Mouse (Mus musculus): Measurements from ENCODE around the gene Acot8. TPM values are rescaled to one million over a fixed set of nuclear protein-coding genes. Genes with fewer than 3 reads are reported as not detected.

Acot8 gene
- total RNA-seq (2022), result 10 to 100 TPM in 1 of 4 experiments, 1 to 10 TPM in 3; 8.1 to 10.9 (median 8.4) TPM

GRCm38 (mm10) chr2:164804533-164805331 is at the start of gene Acot8, which contains the start of gene Zswim3:
Acot8 (minus strand) TSS chr2:164804882.
Zswim3 (plus strand) TSS chr2:164805098.
- peak; percentile 97 for DNase-seq (ENCODE audit: low spot score in 2 of 2)

- no peak for DNase-seq (ENCODE audit: low spot score in 2 of 2)
These were observed 45.4 kb upstream of the Acot8 start for GRCm38 (mm10) chr2:164850061-164850460.

DNA sequence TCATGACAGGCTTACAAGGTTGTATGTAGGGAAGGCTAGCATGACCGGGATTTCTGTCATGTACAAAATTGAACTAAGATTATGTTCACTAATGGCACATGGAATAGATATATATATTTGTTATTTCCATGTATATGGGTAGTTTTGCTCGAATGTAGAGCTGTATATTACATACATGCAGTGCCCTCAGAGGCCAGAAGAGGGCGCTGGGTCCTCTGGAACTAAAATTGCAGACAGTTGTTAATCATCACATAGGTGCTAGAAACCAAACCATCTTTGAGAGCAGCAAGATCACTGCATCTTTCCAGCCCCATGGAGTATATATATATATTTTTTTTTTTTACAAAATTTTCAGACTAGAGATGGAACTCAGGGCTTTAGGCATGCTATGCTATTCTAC is 41.1 kb upstream of the Acot8 start:
- no peak for DNase-seq (ENCODE audit: low spot score in 2 of 2)

- DNase-seq (ENCODE audit: low spot score in 2 of 2), result no peak
These were observed 30.5 kb upstream of the Acot8 start for GRCm38 (mm10) chr2:164835164-164835563.

DNA sequence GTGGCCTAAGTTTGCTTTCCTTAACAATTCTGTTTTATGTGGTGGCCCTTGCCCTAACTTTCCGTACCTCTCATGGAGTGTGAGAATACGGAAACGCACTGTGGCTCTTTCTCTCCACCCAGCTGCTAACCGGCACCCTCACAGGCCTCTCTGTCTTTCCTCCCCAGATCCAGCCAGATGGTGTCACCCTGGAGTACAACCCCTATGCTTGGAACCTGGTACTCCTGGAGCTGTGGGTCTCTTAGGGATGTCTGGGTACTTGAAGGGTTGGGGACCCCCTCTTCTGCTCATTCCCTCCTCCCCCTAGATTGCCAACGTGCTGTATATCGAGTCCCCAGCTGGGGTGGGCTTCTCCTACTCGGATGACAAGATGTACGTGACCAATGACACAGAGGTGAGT is 29.8 kb upstream of the Acot8 start:
- no peak for DNase-seq (ENCODE audit: low spot score in 2 of 2)

GRCm38 (mm10) chr2:164833314-164833959 is 28.8 kb upstream of the Acot8 start, which contains the start of gene Neurl2:
Neurl2 (minus strand) TSS chr2:164833456.
- DNase-seq (ENCODE audit: low spot score in 2 of 2), result peak; percentile 90

- peak; percentile 60 to 76 for DNase-seq (ENCODE audit: low spot score in 2 of 2)
These were observed 28.1 kb upstream of the Acot8 start, which contains the start of gene Ctsa for GRCm38 (mm10) chr2:164832748-164833301. Ctsa (plus strand) TSS chr2:164832873.

- no peak for DNase-seq (ENCODE audit: low spot score in 2 of 2)
These were observed 27.5 kb upstream of the Acot8 start for GRCm38 (mm10) chr2:164832032-164832747.

GRCm38 (mm10) chr2:164831029-164831428 is 26.3 kb upstream of the Acot8 start:
- no peak for DNase-seq (ENCODE audit: low spot score in 2 of 2)

DNA sequence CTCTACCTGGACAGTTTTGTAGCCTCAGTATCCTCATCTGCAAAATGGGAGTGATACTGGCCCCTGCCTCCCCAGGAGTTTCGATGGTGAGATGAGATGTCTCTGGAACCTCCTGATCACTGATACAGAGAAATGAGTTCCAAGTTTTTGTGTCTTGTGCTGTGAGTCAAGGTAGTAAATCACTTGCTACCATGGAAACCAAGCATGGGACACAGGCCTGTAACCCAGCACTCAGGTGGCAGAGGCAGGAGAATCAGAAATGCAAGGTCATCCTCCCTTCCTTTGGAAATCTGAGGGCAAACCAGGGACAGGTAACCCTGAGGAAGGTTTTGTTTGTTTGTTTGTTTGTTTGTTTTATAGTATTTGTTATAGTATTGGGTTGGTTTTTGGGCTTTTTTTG is 24.4 kb upstream of the Acot8 start:
- DNase-seq (ENCODE audit: low spot score in 2 of 2), result no peak

GRCm38 (mm10) chr2:164828437-164828836 is 23.8 kb upstream of the Acot8 start, which contains the start of gene Spata25:
Spata25 (minus strand) TSS chr2:164828537.
- no peak for DNase-seq (ENCODE audit: low spot score in 2 of 2)

GRCm38 (mm10) chr2:164827146-164827850 is 22.6 kb upstream of the Acot8 start:
- no peak for DNase-seq (ENCODE audit: low spot score in 2 of 2)

DNA sequence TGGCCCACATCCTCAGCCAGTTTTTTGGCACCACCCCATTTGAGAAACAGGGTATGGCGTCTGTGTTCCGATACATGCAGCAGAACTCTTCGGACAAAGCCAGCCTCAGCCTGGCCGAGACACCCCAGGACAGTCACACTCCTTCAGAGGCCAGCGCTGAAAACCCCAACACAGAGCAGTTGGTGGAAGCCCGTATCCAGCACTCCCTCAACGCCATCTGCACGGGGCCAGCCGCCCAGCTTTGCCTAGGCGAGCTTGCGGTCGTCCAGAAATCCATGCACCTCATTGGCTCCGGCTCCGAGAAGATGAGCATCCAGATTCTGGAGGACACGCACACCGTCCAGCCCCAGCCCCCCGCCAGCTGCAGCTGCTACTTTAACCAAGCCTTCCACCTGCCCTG is 20.8 kb upstream of the Acot8 start:
- DNase-seq (ENCODE audit: low spot score in 2 of 2), result no peak

DNA sequence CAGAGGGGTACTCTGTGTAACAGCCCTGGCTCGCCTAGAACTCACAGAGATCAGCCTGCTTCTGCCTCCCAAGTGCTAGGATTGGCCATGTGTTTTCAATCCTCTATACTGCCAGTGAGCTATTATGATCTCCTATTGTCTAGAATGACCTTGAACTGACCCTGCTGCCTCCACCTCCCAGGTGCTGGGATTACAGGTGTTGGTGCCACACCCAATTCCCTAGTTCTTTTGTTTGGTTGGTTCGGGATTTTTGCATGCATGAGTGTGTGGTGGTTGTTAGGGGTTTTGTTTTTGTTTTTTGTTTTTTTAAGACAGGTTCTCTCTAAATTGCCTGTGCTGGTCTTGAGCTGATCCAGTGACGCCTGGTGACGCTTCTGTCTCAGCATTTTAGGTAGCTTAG is 19.3 kb upstream of the Acot8 start:
- no peak for DNase-seq (ENCODE audit: low spot score in 2 of 2)

- DNase-seq (ENCODE audit: low spot score in 2 of 2), result no peak
These were observed 18.5 kb upstream of the Acot8 start for GRCm38 (mm10) chr2:164823181-164823585.

DNA sequence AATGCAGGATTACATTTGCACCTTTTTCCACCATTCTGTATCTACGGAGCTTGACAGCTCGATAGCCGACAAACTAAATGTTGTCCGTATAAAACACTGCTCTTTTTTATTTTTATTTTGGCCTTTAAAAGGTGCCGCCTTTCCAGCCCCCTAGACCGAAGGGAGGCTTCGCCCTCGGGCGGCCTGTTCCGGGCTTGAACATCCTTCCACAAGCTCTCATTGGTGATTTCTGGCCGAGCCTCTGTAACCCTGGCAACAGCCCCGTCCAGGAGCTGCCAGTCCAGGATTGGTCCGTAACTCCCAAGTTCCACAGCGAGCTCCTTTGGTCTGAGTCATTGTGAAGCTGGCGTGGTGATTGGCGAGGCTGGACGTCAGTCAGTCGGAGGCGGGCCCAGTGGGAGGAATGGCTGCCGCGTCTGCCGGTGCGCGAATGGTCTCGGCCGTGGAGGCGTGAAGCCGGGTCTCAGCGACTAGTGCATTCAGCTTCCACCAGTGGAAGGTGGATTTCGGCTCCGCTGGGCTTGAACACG is 18.0 kb upstream of the Acot8 start, which contains the start of gene Zswim1:
Gene Zswim1 (plus strand): TSS at position 51 of the 530 bp plus-strand sequence.
- peak; percentile 98 to 99 for DNase-seq (ENCODE audit: low spot score in 2 of 2)

- no peak for DNase-seq (ENCODE audit: low spot score in 2 of 2)
These were observed 16.4 kb upstream of the Acot8 start for GRCm38 (mm10) chr2:164821060-164821459.

DNA sequence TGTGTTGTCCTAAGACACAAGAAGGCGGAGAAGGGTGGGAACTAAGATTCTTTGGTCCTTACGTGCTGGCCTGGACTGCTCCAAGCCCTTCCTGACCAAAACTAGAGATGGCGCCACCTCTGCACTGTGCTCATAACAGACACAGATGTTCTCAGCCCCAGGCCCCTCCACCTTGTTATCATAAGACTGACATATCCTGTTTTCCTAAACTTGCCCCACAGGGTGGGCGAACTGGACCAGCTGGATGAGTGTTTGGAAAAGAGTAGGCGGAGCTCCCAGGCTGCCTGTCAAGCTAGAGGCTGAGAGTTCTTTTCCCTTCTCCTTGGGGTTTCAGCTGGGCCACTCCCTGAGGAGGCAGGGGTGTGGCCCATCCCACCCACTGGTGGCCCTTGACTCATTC is 13.0 kb upstream of the Acot8 start:
- DNase-seq (ENCODE audit: low spot score in 2 of 2), result no peak

DNA sequence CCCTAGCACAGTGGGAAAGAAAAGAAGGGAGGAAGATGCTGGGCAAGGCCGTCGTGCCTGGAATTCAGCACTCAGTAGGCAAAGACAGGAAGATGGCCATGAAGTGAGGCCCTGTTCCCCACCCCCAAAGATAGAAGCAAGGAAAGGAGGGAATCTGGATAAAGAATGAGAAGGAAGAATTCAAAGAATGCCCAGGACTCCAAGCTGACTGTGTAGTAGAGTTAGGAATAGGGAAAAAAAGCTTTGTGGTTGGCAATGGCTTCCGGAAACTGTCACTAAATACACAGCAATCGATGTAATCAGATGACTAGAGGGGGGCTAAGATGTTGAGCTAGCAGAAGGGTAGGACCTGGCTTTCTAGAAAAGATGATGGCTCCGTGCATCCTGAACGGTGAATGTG is 12.5 kb upstream of the Acot8 start:
- DNase-seq (ENCODE audit: low spot score in 2 of 2), result no peak

DNA sequence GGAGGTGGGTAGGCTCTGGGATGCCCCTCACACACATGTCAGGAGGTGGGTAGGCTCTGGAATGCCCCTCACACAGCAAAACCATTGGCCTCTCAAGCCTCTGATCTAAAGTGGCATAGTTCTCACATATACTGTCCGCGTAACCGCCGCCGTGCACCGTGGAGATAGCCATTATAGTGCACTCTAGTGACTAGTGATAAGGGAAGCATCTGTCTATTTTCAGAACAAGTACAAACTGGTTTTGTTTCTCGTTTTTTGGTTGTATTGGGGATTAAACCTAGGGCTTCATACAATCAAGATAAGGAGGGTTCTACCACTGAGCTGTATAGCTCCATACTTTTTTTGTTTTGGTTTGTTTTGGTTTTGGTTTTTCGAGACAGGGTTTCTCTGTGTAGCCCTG is 11.1 kb upstream of the Acot8 start:
- no peak for DNase-seq (ENCODE audit: low spot score in 2 of 2)

DNA sequence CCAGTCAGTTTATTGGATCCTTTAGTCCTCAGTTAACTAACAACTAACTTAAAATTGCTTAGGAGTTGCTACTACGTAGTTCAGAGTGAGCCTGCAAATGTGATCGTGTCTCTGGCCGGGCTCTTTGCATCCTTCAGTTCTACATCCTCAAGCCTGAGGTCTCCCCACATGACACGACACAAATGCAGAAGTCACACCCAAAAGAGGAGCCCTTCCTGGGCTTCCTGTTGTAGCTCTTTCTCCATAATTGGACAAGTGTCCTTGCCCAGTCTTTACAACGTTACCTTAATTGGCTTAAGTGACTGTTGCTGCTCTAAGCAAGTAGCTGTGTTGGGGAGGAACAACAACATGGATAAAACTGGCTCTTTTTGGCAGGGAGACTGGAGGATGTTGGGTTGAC is 10.7 kb upstream of the Acot8 start:
- no peak for DNase-seq (ENCODE audit: low spot score in 2 of 2)
